Mouse (Mus musculus) lung, postnatal 25 days (tissue): ENCODE measurements at regions not wholly inside any gene's neighbourhood (a gene's known extent, or its start where the extent isn't known, plus 50 kb on each side); places are given as distances from the start of the nearest gene placed in this dataset.
A peak's percentile ranks its signal among the peaks of the same experiment; 100 is the strongest.

Source experiments
- DNase-seq: peaks from one replicate; pipeline ENCODE4 v3.0.0; 2022; ENCODE audit warnings: low spot score

- DNase-seq, result no peak
Measured at GRCm38 (mm10) chr2:131801212-131801611, 58.3 kb downstream of the Erv3 start.

- no peak for DNase-seq
Measured at GRCm38 (mm10) chr2:131800126-131800894, 59.2 kb downstream of the Erv3 start.

GRCm38 (mm10) chr2:131799486-131799885 is 60.1 kb downstream of the Erv3 start:
- no peak for DNase-seq

GRCm38 (mm10) chr2:131797001-131797693 is 62.4 kb downstream of the Erv3 start:
- no peak for DNase-seq

- DNase-seq, result no peak
Measured at GRCm38 (mm10) chr2:131775381-131775780, 84.2 kb downstream of the Erv3 start.

- DNase-seq, result no peak
Measured at GRCm38 (mm10) chr2:131773691-131774090, 85.9 kb downstream of the Erv3 start.

- DNase-seq, result no peak
Measured at GRCm38 (mm10) chr2:131772163-131772562, 87.4 kb downstream of the Erv3 start.

GRCm38 (mm10) chr2:131770852-131771251 is 88.7 kb downstream of the Erv3 start:
- peak; percentile 8 for DNase-seq

GRCm38 (mm10) chr2:131769656-131770210 is 89.8 kb downstream of the Erv3 start:
- DNase-seq, result no peak

- DNase-seq, result no peak
Measured at GRCm38 (mm10) chr2:131766500-131766899, 93.0 kb downstream of the Erv3 start.

GRCm38 (mm10) chr2:131761507-131761906 is 98.0 kb downstream of the Erv3 start:
- DNase-seq, result no peak

- no peak for DNase-seq
Measured at GRCm38 (mm10) chr2:131757183-131757903, 102.2 kb downstream of the Erv3 start.

GRCm38 (mm10) chr2:131755107-131755506 is 104.4 kb downstream of the Erv3 start:
- DNase-seq, result no peak

GRCm38 (mm10) chr2:131753436-131753835 is 106.1 kb downstream of the Erv3 start:
- no peak for DNase-seq

GRCm38 (mm10) chr2:131750679-131751078 is 108.9 kb downstream of the Erv3 start:
- no peak for DNase-seq

GRCm38 (mm10) chr2:131750206-131750605 is 109.3 kb downstream of the Erv3 start:
- no peak for DNase-seq

GRCm38 (mm10) chr2:131749746-131750145 is 109.8 kb downstream of the Erv3 start:
- DNase-seq, result no peak

- no peak for DNase-seq
Measured at GRCm38 (mm10) chr2:131748791-131749190, 110.8 kb downstream of the Erv3 start.

- DNase-seq, result no peak
Measured at GRCm38 (mm10) chr2:131747707-131748106, 111.8 kb downstream of the Erv3 start.

GRCm38 (mm10) chr2:131745381-131745895 is 114.1 kb downstream of the Erv3 start:
- no peak for DNase-seq

- DNase-seq, result no peak
Measured at GRCm38 (mm10) chr2:131744957-131745356, 114.6 kb downstream of the Erv3 start.

GRCm38 (mm10) chr2:131740456-131740855 is 119.1 kb downstream of the Erv3 start:
- DNase-seq, result no peak
